ENCODE assay signal across 7 mouse cellular contexts in genomic region chr3:105489607-105490006, GRCm38 (mm10). TPM values are rescaled to one million over a fixed set of nuclear protein-coding genes. Genes with fewer than 3 reads are reported as not detected.
DNase-seq lines count a peak whose midpoint lies in the region; ATAC-seq and TF ChIP-seq lines count a peak whose summit lies in the region.

No protein-coding gene starts in this region.

- intact Hi-C loops in left cerebral cortex, postnatal 10 days (cut with DNase I): no loop called here

- no peak overlapping the region for H3K4me2 ChIP-seq in neural tube, embryonic 12.5 days (replicated peaks)

- no peak for TF ChIP-seq CTCF in cerebellum, adult 2 months (IDR thresholded peaks at IDR 0.05; ENCODE audit: borderline replicate concordance, insufficient read depth, low read depth, low read length)

- no peaks in the 10 kb centered on the region for H3K36me3 ChIP-seq in neural tube, embryonic 12.5 days

- no peaks in the 10 kb centered on the region for H3K9me3 ChIP-seq in neural tube, embryonic 12.5 days

- no peak for DNase-seq in neural tube, embryonic 10.5 days (ENCODE audit: extremely low spot score, low spot score)
- peak; percentile 80 to 87 for DNase-seq in cerebellum, adult 2 months
- DNase-seq in heart, adult 8-10 months (ENCODE audit: low spot score): peak; percentile 57
- DNase-seq in left cerebral cortex, postnatal 10 days (ENCODE audit: extremely low spot score in 1 of 2, low spot score in 2 of 2): peak; percentile 36 to 67
- DNase-seq in right cerebral cortex, postnatal 4 days: peak; percentile 50
- DNase-seq in spleen, postnatal 4 days (ENCODE audit: low spot score in 2 of 2): no peak

- no peak overlapping the region for H3K4me3 ChIP-seq in neural tube, embryonic 12.5 days
- H3K4me3 ChIP-seq in cerebellum, adult 2 months (replicated peaks; ENCODE audit: insufficient read depth, low read depth, low read length): no peak overlapping the region

- H3K27me3 ChIP-seq in neural tube, embryonic 12.5 days (replicated peaks): no peaks in the 10 kb centered on the region
- no peaks in the 10 kb centered on the region for H3K27me3 ChIP-seq in cerebellum, adult 2 months (ENCODE audit: control insufficient read depth, insufficient read depth, low read length)

- 21% methylated on average over 4 of the region's 4 CpGs for WGBS in neural tube, embryonic 12.5 days
- 1% methylated on average over 4 of the region's 4 CpGs for WGBS in cerebellum, adult 2 months

- 0 out of 2 replicates have a peak, but pooled peaks have one; percentile 29 for ATAC-seq in neural tube, embryonic 12.5 days (ENCODE audit: low FRiP score, low read depth)

- H3K27ac ChIP-seq in neural tube, embryonic 12.5 days: 0 out of 2 replicates have a peak overlapping the region, but pooled peaks have one; percentile 10
- peak overlapping the region; percentile 3 for H3K27ac ChIP-seq in cerebellum, adult 2 months (ENCODE audit: insufficient read depth, low read length)

- H3K9ac ChIP-seq in neural tube, embryonic 12.5 days: no peak overlapping the region

- peaks cover 5% of the 10 kb centered on the region; the same call in 1 of the 2 replicates for H3K4me1 ChIP-seq in neural tube, embryonic 12.5 days
- H3K4me1 ChIP-seq in cerebellum, adult 2 months (ENCODE audit: control insufficient read depth, insufficient read depth, low read length): peaks cover 19% of the 10 kb centered on the region

- no peak for TF ChIP-seq POLR2A in cerebellum, adult 2 months (IDR thresholded peaks at IDR 0.05; ENCODE audit: borderline replicate concordance, insufficient read depth, low read length)

RNA-seq across cellular contexts. Expression of gene Kcnd3, which starts 37.5 kb away (rescaled TPM):
- 3.3 and 3.6 TPM in 2 replicates for polyA plus RNA-seq in neural tube, embryonic 12.5 days (2016; fragmentation: Nextera tagmentation; extraction: Ambion mirVana)
- 29.2 and 31.9 TPM in 2 replicates for polyA plus RNA-seq in cerebellum, adult 2 months (2012; rRNA removed)
- 10 to 100 TPM; 10.1 to 14.5 (median 12.3) TPM for total RNA-seq in heart, adult 8-10 months (2022)
- total RNA-seq in left cerebral cortex, postnatal 10 days (2021): 10 to 100 TPM; 31.5 to 36.4 TPM

Comparison
In these comparisons a context has a peak if more than half of its experiments do, and no peak if none do; other contexts are left out.
1. DNase-seq: peak in cerebellum, adult 2 months (2 of 2), heart, adult 8-10 months (single experiment), left cerebral cortex, postnatal 10 days (2 of 2) and right cerebral cortex, postnatal 4 days (single experiment); none in neural tube, embryonic 10.5 days (single experiment) and spleen, postnatal 4 days (0 of 2).